In genomic region chr16:23109350-23110280, GRCm38 (mm10) we compare ENCODE assay signal across 11 mouse cellular contexts. TPM values are rescaled to one million over a fixed set of nuclear protein-coding genes. Genes with fewer than 3 reads are reported as not detected.
DNase-seq lines count a peak whose midpoint lies in the region; ATAC-seq and TF ChIP-seq lines count a peak whose summit lies in the region.
"Had no signal": no experiment of that assay in that cellular context is flagged by ENCODE, and none has a peak within 500 bp of the region (broad histone marks: within the 10 kb centered on the region; RNA-seq: fewer than 3 reads in every experiment).

No protein-coding gene starts in this region.

- H3K27ac ChIP-seq in gastrocnemius, adult 2 months = peak overlapping the region; percentile 99; the same call in 1 of the 2 replicates
- no peak overlapping the region for H3K27ac ChIP-seq in forebrain, embryonic 13.5 days
- peak overlapping the region; percentile 90 for H3K27ac ChIP-seq in liver, embryonic 14.5 days

- no peaks in the 10 kb centered on the region for H3K27me3 ChIP-seq in C2C12 (ENCODE audit: control insufficient read depth, insufficient read depth, insufficient read length)
- no peaks in the 10 kb centered on the region for H3K27me3 ChIP-seq in forebrain, embryonic 13.5 days
- no peaks in the 10 kb centered on the region for H3K27me3 ChIP-seq in liver, embryonic 14.5 days (ENCODE audit: control insufficient read depth, insufficient read depth, low read length)

- WGBS in forebrain, embryonic 13.5 days = 62% methylated on average over 5 of the region's 5 CpGs
- 36% methylated on average over 5 of the region's 5 CpGs for WGBS in liver, embryonic 14.5 days (ENCODE audit: insufficient replicate concordance)

- no peak for TF ChIP-seq CTCF in gastrocnemius, adult 2 months (IDR thresholded peaks at IDR 0.05)
- no peak for TF ChIP-seq CTCF in C2C12 (IDR thresholded peaks at IDR 0.05; ENCODE audit: control insufficient read depth, insufficient read depth, insufficient read length)
- TF ChIP-seq CTCF in liver, embryonic 14.5 days (IDR thresholded peaks at IDR 0.05; ENCODE audit: low read depth) = no peak

- peaks cover 48% of the 10 kb centered on the region for H3K79me3 ChIP-seq in C2C12 (ENCODE audit: low read depth)

- no peaks in the 10 kb centered on the region for H3K9me3 ChIP-seq in forebrain, embryonic 13.5 days (replicated peaks)
- H3K9me3 ChIP-seq in liver, embryonic 14.5 days (ENCODE audit: control insufficient read depth, low read length) = no peaks in the 10 kb centered on the region

- peak overlapping the region; percentile 74 for H3ac ChIP-seq in C2C12 (ENCODE audit: control insufficient read depth, insufficient read length, low read depth)

- H3K4me3 ChIP-seq in gastrocnemius, adult 2 months = peak overlapping the region; percentile 75
- H3K4me3 ChIP-seq in C2C12 (ENCODE audit: insufficient read depth, poor library complexity, severe bottlenecking) = peak overlapping the region; percentile 69
- peak overlapping the region; percentile 98 for H3K4me3 ChIP-seq in forebrain, embryonic 13.5 days
- H3K4me3 ChIP-seq in liver, embryonic 14.5 days (ENCODE audit: insufficient read depth in 1 of 2, low read depth in 2 of 2, low read length in 2 of 2) = peak overlapping the region; percentile 88 to 89

- peaks cover 57% of the 10 kb centered on the region for H3K36me3 ChIP-seq in C2C12 (ENCODE audit: control insufficient read depth, insufficient read depth)
- peaks cover 53% of the 10 kb centered on the region for H3K36me3 ChIP-seq in forebrain, embryonic 13.5 days (ENCODE audit: poor library complexity, severe bottlenecking)
- H3K36me3 ChIP-seq in liver, embryonic 14.5 days (replicated peaks; ENCODE audit: control insufficient read depth, insufficient read depth, low read depth) = peaks cover 60% of the 10 kb centered on the region

- ATAC-seq in forebrain, embryonic 13.5 days = no peak
- ATAC-seq in liver, embryonic 14.5 days (ENCODE audit: insufficient read depth) = no peak

- TF ChIP-seq EP300 in liver, embryonic 14.5 days (IDR thresholded peaks at IDR 0.05; ENCODE audit: low read depth) = no peak

- DNase-seq in gastrocnemius, adult 2 months = no peak
- DNase-seq in gastrocnemius, adult 8-10 months (ENCODE audit: low spot score in 2 of 2) = no peak
- no peak for DNase-seq in liver, embryonic 14.5 days (ENCODE audit: low read depth in 3 of 3, low spot score in 3 of 3)
- DNase-seq in ovary, postnatal 36 days (ENCODE audit: low spot score) = no peak
- DNase-seq in right cerebral cortex, postnatal 4 days = no peak
- DNase-seq in testis, postnatal 10 days (ENCODE audit: low spot score) = no peak
- DNase-seq: B cell, adult 2 months; cerebellum, adult 8-10 months; lung, postnatal 14 days had no signal

- peak overlapping the region; percentile 100 for H3K9ac ChIP-seq in forebrain, embryonic 13.5 days
- H3K9ac ChIP-seq in liver, embryonic 14.5 days (replicated peaks) = peak overlapping the region; percentile 99

- peaks cover 56% of the 10 kb centered on the region for H3K79me2 ChIP-seq in C2C12 (ENCODE audit: control insufficient read depth, insufficient read depth)

- intact Hi-C loops in gastrocnemius, adult 2 months (cut with DNase I) = loop anchor here (5.0 kb wide), 1 partner anchor 252 kb away; the partner anchor contains the start of genes Dnajb11 and Tbccd1

- peaks cover 33% of the 10 kb centered on the region for H3K4me1 ChIP-seq in forebrain, embryonic 13.5 days
- H3K4me1 ChIP-seq in liver, embryonic 14.5 days (replicated peaks; ENCODE audit: control insufficient read depth in 2 of 2, insufficient read depth in 2 of 2, low read length in 1 of 2) = peaks cover 0 to 9% of the 10 kb centered on the region in 2 experiments; a peak in 2 of 4 replicates

- H3K4me2 ChIP-seq in forebrain, embryonic 13.5 days = peak overlapping the region; percentile 87
- peak overlapping the region; percentile 80 for H3K4me2 ChIP-seq in liver, embryonic 14.5 days (ENCODE audit: low read depth)

TF ChIP-seq in C2C12, 6 proteins besides CTCF, POLR2A, EP300 and RAD21:
- no peak for TF ChIP-seq MAX (IDR thresholded peaks at IDR 0.05)
- no peak for TF ChIP-seq FOSL1 (IDR thresholded peaks at IDR 0.05; ENCODE audit: insufficient read depth, low read length, poor library complexity, severe bottlenecking)
- TF ChIP-seq MYOD1 (IDR thresholded peaks at IDR 0.05; ENCODE audit: control insufficient read depth, insufficient read length, low read depth) = no peak
- TF ChIP-seq USF1 (IDR thresholded peaks at IDR 0.05; ENCODE audit: low read depth) = no peak
- no peak for TF ChIP-seq CEBPB (IDR thresholded peaks at IDR 0.05; ENCODE audit: low read depth)
- no peak for TF ChIP-seq MYOG (IDR thresholded peaks at IDR 0.05; ENCODE audit: control insufficient read depth, extremely low read depth, insufficient read length)

RNA-seq across cellular contexts. Expression of gene Eif4a2, which starts 2.4 kb away (rescaled TPM):
- 100 to 1,000 TPM; 458 to 462 TPM for total RNA-seq in gastrocnemius, adult 2 months (2021)
- 100 to 1,000 TPM; 414 to 531 (median 457) TPM for total RNA-seq in gastrocnemius, adult 8-10 months (2022)
- 86.9 TPM for polyA plus RNA-seq in C2C12 (2012; fragmentation: generic; extraction: Trizol)
- polyA plus RNA-seq in forebrain, embryonic 13.5 days (2015; fragmentation: Nextera tagmentation; extraction: Ambion mirVana) = 229 and 252 TPM in 2 replicates
- polyA plus RNA-seq in liver, embryonic 14.5 days (2012; rRNA removed) = 111 and 159 TPM in 2 replicates
- 55.9 and 66.5 TPM in 2 replicates for polyA plus RNA-seq in liver, embryonic 14.5 days (2014; fragmentation: Nextera tagmentation; extraction: Ambion mirVana)

RNA-seq across cellular contexts. Expression of gene Rfc4, which starts 17.9 kb away (rescaled TPM):
- total RNA-seq in gastrocnemius, adult 2 months (2021) = 1 to 10 TPM; 7.6 to 7.9 TPM
- total RNA-seq in gastrocnemius, adult 8-10 months (2022) = 10 to 100 TPM in 2 of 4 experiments, 1 to 10 TPM in 2; 8.4 to 12.7 (median 9.9) TPM
- 39.8 TPM for polyA plus RNA-seq in C2C12 (2012; fragmentation: generic; extraction: Trizol)
- polyA plus RNA-seq in forebrain, embryonic 13.5 days (2015; fragmentation: Nextera tagmentation; extraction: Ambion mirVana) = 150 and 164 TPM in 2 replicates
- 6.5 and 17.1 TPM in 2 replicates for polyA plus RNA-seq in liver, embryonic 14.5 days (2012; rRNA removed)
- 177 and 178 TPM in 2 replicates for polyA plus RNA-seq in liver, embryonic 14.5 days (2014; fragmentation: Nextera tagmentation; extraction: Ambion mirVana)

RNA-seq across cellular contexts. Expression of gene Adipoq, which starts 36.7 kb away (rescaled TPM):
- total RNA-seq in gastrocnemius, adult 2 months (2021) = 1 to 10 TPM in 1 of 2 experiments, under 1 TPM in 1; 0.87 to 8.6 TPM
- total RNA-seq in gastrocnemius, adult 8-10 months (2022) = 10 to 100 TPM in 3 of 4 experiments, 1 to 10 TPM in 1; 2.3 to 45.4 (median 17.8) TPM
- not detected for polyA plus RNA-seq in C2C12 (2012; fragmentation: generic; extraction: Trizol)
- polyA plus RNA-seq in forebrain, embryonic 13.5 days (2015; fragmentation: Nextera tagmentation; extraction: Ambion mirVana) = not detected in 2 replicates
- not detected in 2 replicates for polyA plus RNA-seq in liver, embryonic 14.5 days (2012; rRNA removed)
- polyA plus RNA-seq in liver, embryonic 14.5 days (2014; fragmentation: Nextera tagmentation; extraction: Ambion mirVana) = not detected in 2 replicates

RNA-seq across cellular contexts. Expression of gene Kng1, which starts 52.0 kb away (rescaled TPM):
- total RNA-seq in gastrocnemius, adult 2 months (2021) = not detected
- under 1 TPM in 1 of 4 experiments, not detected in 3; 0.70 TPM for total RNA-seq in gastrocnemius, adult 8-10 months (2022)
- polyA plus RNA-seq in C2C12 (2012; fragmentation: generic; extraction: Trizol) = not detected
- polyA plus RNA-seq in forebrain, embryonic 13.5 days (2015; fragmentation: Nextera tagmentation; extraction: Ambion mirVana) = 0.69 TPM in 1 of 2 replicates, not detected in the other
- 162 and 225 TPM in 2 replicates for polyA plus RNA-seq in liver, embryonic 14.5 days (2012; rRNA removed)
- polyA plus RNA-seq in liver, embryonic 14.5 days (2014; fragmentation: Nextera tagmentation; extraction: Ambion mirVana) = 513 and 583 TPM in 2 replicates
